Mouse (Mus musculus): Measurements from ENCODE around the gene Gm28038. TPM values are rescaled to one million over a fixed set of nuclear protein-coding genes. Genes with fewer than 3 reads are reported as not detected.

Gene Gm28038
- polyA plus RNA-seq, 1 experiment from 2014 or later: not detected

GRCm38 (mm10) chr2:30262840-30263441 lies 17.9 kb upstream of the Gm28038 start:
- H3K9ac ChIP-seq (ENCODE audit: low read depth, low read length): no peak overlapping the region
- no peak for ATAC-seq
- H3K9me3 ChIP-seq (ENCODE audit: control insufficient read depth, low read length): no peaks in the 10 kb centered on the region
- H3K4me1 ChIP-seq (ENCODE audit: control insufficient read depth, insufficient read depth, low read length): peaks cover 27% of the 10 kb centered on the region
- peaks cover 7% of the 10 kb centered on the region; the same call in 1 of the 2 replicates for H3K36me3 ChIP-seq (ENCODE audit: control insufficient read depth, insufficient read depth, low read length)
- H3K27ac ChIP-seq (ENCODE audit: low read length): no peak overlapping the region
- H3K4me3 ChIP-seq (ENCODE audit: low read length): no peak overlapping the region
- no peak overlapping the region for H3K4me2 ChIP-seq (ENCODE audit: low read depth, low read length)
- no peaks in the 10 kb centered on the region for H3K27me3 ChIP-seq (replicated peaks; ENCODE audit: control insufficient read depth, insufficient read depth, low read length)
- 45% methylated on average over 4 of the region's 4 CpGs for WGBS

DNA sequence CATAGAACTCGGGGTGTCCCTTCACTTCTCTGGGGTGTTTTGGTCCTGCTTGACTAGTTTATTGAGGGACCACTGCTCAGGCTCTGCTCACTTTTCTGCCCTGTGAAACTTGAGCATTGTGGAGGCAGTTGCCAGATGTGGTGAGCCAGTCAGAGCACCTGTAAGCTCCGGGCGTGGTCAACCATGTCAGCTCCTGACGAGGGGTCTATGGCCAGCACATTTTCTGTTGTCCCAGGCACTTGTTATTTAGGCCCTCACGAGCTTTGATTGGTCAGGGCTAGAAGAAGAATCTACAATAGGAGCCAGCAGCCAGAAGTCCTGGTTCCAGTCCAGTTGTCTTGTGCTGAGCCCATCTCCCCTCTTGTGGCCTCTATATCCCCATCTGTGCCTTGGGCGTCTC lies 17.0 kb upstream of the Gm28038 start:
- Histone ChIP-seq H3K4me2 (ENCODE audit: low read depth, low read length) (no peak overlapping the region), H3K27ac (ENCODE audit: low read length) (no peak overlapping the region), H3K9me3 (ENCODE audit: control insufficient read depth, low read length) (no peaks in the 10 kb centered on the region), H3K4me1 (ENCODE audit: control insufficient read depth, insufficient read depth, low read length) (peaks cover 27% of the 10 kb centered on the region), H3K36me3 (ENCODE audit: control insufficient read depth, insufficient read depth, low read length) (peaks cover 7% of the 10 kb centered on the region; the same call in 1 of the 2 replicates), H3K9ac (ENCODE audit: low read depth, low read length) (no peak overlapping the region), H3K4me3 (ENCODE audit: low read length) (no peak overlapping the region), H3K27me3 (replicated peaks; ENCODE audit: control insufficient read depth, insufficient read depth, low read length) (no peaks in the 10 kb centered on the region)
- ATAC-seq: no peak
- WGBS: 92% methylated on average over 6 of the region's 6 CpGs

DNA sequence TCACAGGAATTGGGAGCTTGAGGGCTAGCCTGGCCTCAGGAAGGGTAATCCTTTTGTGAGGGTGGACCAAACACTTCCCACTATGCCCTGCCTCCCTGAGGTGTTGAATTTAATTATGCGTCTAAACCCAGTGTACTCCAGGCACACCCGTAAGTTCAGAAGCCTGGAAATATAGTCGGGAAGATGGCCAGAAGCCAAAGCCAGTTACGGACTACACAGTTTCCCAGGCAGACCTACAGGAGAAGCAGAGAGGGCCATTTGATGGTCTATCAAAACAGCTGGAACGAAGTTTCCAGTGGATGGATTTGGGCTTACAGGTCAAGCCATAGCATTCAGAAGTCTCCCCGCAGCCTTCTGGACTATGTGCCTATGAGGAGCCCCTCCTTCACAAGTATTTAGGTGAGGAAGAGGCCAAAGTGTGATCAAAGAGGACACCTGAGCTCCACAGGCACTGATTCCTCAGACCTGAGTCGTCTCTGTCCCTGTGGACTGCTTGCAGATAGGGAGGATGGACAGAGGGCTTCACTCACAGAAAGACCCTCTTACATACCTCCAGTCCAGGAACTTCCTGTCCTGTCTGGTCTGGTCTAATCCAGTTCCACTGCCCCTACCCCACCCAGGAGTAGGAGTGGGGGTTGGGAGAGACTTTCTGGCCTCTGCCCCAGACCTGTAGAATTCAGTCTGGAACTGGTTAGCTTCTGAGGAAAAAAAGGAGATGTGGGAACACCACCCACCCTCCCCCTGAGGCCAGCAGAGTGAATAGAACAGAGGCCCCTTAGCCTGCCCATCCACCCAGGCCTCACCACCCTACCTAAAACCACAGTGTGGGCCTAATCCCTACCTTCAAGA lies 15.9 kb upstream of the Gm28038 start:
- Histone ChIP-seq H3K9me3 (ENCODE audit: control insufficient read depth, low read length) (no peaks in the 10 kb centered on the region), H3K9ac (ENCODE audit: low read depth, low read length) (0 out of 2 replicates have a peak overlapping the region, but pooled peaks have one; percentile 48), H3K27ac (ENCODE audit: low read length) (peak overlapping the region; percentile 92), H3K4me1 (ENCODE audit: control insufficient read depth, insufficient read depth, low read length) (peaks cover 34% of the 10 kb centered on the region), H3K4me3 (ENCODE audit: low read length) (no peak overlapping the region), H3K36me3 (ENCODE audit: control insufficient read depth, insufficient read depth, low read length) (peaks cover 7% of the 10 kb centered on the region; the same call in 1 of the 2 replicates), H3K4me2 (ENCODE audit: low read depth, low read length) (no peak overlapping the region), H3K27me3 (replicated peaks; ENCODE audit: control insufficient read depth, insufficient read depth, low read length) (no peaks in the 10 kb centered on the region)
- ATAC-seq: no peak
- 59% methylated on average over 7 of the region's 7 CpGs for WGBS

DNA sequence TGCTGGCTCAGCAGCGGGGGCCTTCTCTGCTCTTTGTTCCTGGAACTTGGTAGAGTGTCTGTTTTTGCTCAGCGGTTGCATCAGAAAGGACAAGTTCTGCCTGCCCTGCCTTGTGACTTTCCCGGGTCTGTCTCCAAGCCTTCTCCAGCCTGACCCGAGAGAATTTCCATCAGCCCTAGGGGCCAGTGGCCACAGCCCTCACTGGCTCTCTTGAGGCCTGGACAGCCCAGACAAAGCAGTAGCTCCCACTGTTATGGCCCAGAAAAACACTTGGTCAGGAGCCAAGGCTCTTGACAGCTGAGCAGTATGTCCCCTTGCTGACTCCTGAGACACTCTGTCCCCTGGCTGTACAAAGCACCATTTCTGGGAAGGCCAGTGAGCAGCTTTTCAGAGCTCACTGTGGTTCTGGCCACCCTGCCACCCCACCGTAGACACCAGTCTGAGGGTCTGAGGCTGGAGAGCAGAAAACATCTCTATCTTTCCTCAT lies 15.0 kb upstream of the Gm28038 start, which contains the start of gene Phyhd1:
Phyhd1 (plus strand) TSS at position 437 of the 487 bp plus-strand sequence.
- H3K4me1 ChIP-seq (ENCODE audit: control insufficient read depth, insufficient read depth, low read length): peaks cover 37% of the 10 kb centered on the region
- H3K27ac ChIP-seq (ENCODE audit: low read length): peak within 1 kb of the TSS; percentile 92
- no peaks in the 10 kb centered on the region for H3K27me3 ChIP-seq (replicated peaks; ENCODE audit: control insufficient read depth, insufficient read depth, low read length)
- H3K9ac ChIP-seq (ENCODE audit: low read depth, low read length): peak within 1 kb of the TSS; percentile 50
- H3K36me3 ChIP-seq (ENCODE audit: control insufficient read depth, insufficient read depth, low read length): peaks cover 7% of the 10 kb centered on the region; the same call in 1 of the 2 replicates
- H3K4me3 ChIP-seq (ENCODE audit: low read length): peak within 1 kb of the TSS; percentile 23
- H3K9me3 ChIP-seq (ENCODE audit: control insufficient read depth, low read length): no peaks in the 10 kb centered on the region
- 47% methylated on average over 5 of the region's 5 CpGs for WGBS
- peak; percentile 32; the same call in 1 of the 2 replicates for ATAC-seq
- H3K4me2 ChIP-seq (ENCODE audit: low read depth, low read length): peak within 1 kb of the TSS; percentile 34

GRCm38 (mm10) chr2:30266392-30266941 lies 14.4 kb upstream of the Gm28038 start:
- H3K36me3 ChIP-seq (ENCODE audit: control insufficient read depth, insufficient read depth, low read length): peaks cover 7% of the 10 kb centered on the region; the same call in 1 of the 2 replicates
- H3K9ac ChIP-seq (ENCODE audit: low read depth, low read length): peak overlapping the region; percentile 50
- H3K4me1 ChIP-seq (ENCODE audit: control insufficient read depth, insufficient read depth, low read length): peaks cover 37% of the 10 kb centered on the region
- H3K27ac ChIP-seq (ENCODE audit: low read length): peak overlapping the region; percentile 92
- H3K9me3 ChIP-seq (ENCODE audit: control insufficient read depth, low read length): no peaks in the 10 kb centered on the region
- peak overlapping the region; percentile 34 for H3K4me2 ChIP-seq (ENCODE audit: low read depth, low read length)
- peak; percentile 82 for ATAC-seq
- H3K27me3 ChIP-seq (replicated peaks; ENCODE audit: control insufficient read depth, insufficient read depth, low read length): no peaks in the 10 kb centered on the region
- peak overlapping the region; percentile 23 for H3K4me3 ChIP-seq (ENCODE audit: low read length)
- WGBS: 14% methylated on average over 4 of the region's 4 CpGs

GRCm38 (mm10) chr2:30267466-30267865 lies 13.4 kb upstream of the Gm28038 start:
- Histone ChIP-seq H3K36me3 (ENCODE audit: control insufficient read depth, insufficient read depth, low read length) (peaks cover 7% of the 10 kb centered on the region; the same call in 1 of the 2 replicates), H3K9me3 (ENCODE audit: control insufficient read depth, low read length) (no peaks in the 10 kb centered on the region), H3K27ac (ENCODE audit: low read length) (no peak overlapping the region), H3K4me1 (ENCODE audit: control insufficient read depth, insufficient read depth, low read length) (peaks cover 37% of the 10 kb centered on the region), H3K27me3 (replicated peaks; ENCODE audit: control insufficient read depth, insufficient read depth, low read length) (no peaks in the 10 kb centered on the region), H3K4me2 (ENCODE audit: low read depth, low read length) (peak overlapping the region; percentile 34), H3K9ac (ENCODE audit: low read depth, low read length) (no peak overlapping the region), H3K4me3 (ENCODE audit: low read length) (no peak overlapping the region)
- 92% methylated on average over 2 of the region's 2 CpGs for WGBS
- no peak for ATAC-seq

DNA sequence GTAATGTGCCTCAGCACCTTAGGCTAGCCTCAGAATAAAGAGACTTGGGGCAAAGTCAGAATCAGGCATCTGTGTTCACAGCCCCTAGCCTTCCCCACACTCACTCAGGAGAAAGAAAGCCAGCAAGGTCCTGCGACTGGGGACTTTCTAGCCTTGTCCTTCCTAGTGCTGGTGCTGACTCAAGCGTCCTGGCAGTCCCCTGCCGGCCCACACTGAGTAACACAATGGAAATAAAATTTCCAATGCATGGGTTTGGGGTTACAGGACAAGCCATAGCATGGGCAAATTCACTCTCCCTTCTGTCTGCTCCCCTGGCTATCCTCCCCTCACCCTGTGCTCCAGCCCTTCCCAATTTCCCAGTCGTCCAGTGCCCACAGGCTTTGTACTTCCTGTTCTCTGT lies 12.5 kb upstream of the Gm28038 start:
- H3K4me2 ChIP-seq (ENCODE audit: low read depth, low read length): no peak overlapping the region
- H3K9ac ChIP-seq (ENCODE audit: low read depth, low read length): no peak overlapping the region
- no peak overlapping the region for H3K27ac ChIP-seq (ENCODE audit: low read length)
- no peaks in the 10 kb centered on the region for H3K27me3 ChIP-seq (replicated peaks; ENCODE audit: control insufficient read depth, insufficient read depth, low read length)
- no peak overlapping the region for H3K4me3 ChIP-seq (ENCODE audit: low read length)
- peaks cover 4% of the 10 kb centered on the region; the same call in 1 of the 2 replicates for H3K36me3 ChIP-seq (ENCODE audit: control insufficient read depth, insufficient read depth, low read length)
- no peak for ATAC-seq
- 57% methylated on average over 4 of the region's 4 CpGs for WGBS
- H3K4me1 ChIP-seq (ENCODE audit: control insufficient read depth, insufficient read depth, low read length): peaks cover 34% of the 10 kb centered on the region
- no peaks in the 10 kb centered on the region for H3K9me3 ChIP-seq (ENCODE audit: control insufficient read depth, low read length)

DNA sequence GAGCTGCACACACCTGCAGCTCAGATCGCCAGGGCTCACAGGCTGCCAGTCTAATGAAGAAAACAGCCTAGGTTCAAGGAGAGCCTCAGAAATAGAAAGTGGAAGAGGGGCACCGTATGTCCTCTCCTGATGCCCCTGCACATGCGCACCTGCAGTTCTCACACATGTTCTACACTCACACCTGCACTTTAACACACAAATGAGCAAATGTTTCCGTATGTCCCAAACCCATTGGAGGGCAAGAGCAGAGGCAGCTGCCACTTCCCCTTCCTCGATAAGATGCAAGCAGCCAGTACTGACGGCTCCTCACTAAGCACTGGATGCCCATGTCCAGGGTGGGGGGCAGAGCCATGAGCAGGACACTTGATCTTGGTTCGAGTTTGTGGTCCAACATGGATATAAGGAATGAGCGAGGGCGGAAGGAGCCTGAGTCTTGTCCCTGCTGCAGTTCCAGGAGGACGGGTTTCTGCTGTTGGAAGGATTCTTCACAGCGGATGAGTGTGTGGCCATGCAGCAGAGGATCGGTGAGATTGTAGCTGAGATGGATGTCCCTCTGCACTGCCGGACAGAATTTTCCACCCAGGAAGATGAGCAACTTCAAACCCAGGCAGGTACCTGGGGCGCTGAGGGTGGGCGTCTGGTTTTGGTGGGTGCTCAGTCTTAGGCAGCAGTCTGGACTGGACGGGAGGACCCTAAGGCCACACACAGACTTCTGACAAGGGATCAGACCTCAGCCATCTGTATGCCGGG lies 11.4 kb upstream of the Gm28038 start:
- no peaks in the 10 kb centered on the region for H3K27me3 ChIP-seq (replicated peaks; ENCODE audit: control insufficient read depth, insufficient read depth, low read length)
- no peaks in the 10 kb centered on the region for H3K9me3 ChIP-seq (ENCODE audit: control insufficient read depth, low read length)
- H3K4me2 ChIP-seq (ENCODE audit: low read depth, low read length): no peak overlapping the region
- no peak for ATAC-seq
- H3K36me3 ChIP-seq (ENCODE audit: control insufficient read depth, insufficient read depth, low read length): no peaks in the 10 kb centered on the region
- H3K4me1 ChIP-seq (ENCODE audit: control insufficient read depth, insufficient read depth, low read length): peaks cover 34% of the 10 kb centered on the region
- WGBS: 85% methylated on average over 17 of the region's 17 CpGs
- no peak overlapping the region for H3K4me3 ChIP-seq (ENCODE audit: low read length)
- peak overlapping the region; percentile 77 for H3K27ac ChIP-seq (ENCODE audit: low read length)
- H3K9ac ChIP-seq (ENCODE audit: low read depth, low read length): no peak overlapping the region

Data from intestine, embryonic 16.5 days (tissue).